Mouse (Mus musculus) lung, embryonic 16.5 days (tissue): ENCODE measurements around the gene Gpc5. TPM values are rescaled to one million over a fixed set of nuclear protein-coding genes. Genes with fewer than 3 reads are reported as not detected.

Experiments used
- ATAC-seq: fragments of 200-750 bp; cut with Nextera tagmentation; 2 replicates; pipeline ENCODE4 v1.8.0; 2017; ENCODE audit warnings: low read depth, mild to moderate bottlenecking, moderate library complexity
- H3K27ac ChIP-seq: fragments of 300-500 bp; sonication (generic); 2 replicates; pipeline ENCODE4 v1.5.1; 2014; ENCODE audit warnings: mild to moderate bottlenecking, control low read depth, low read length
- H3K27me3 ChIP-seq: fragments of 300-500 bp; sonication (generic); 2 replicates; pipeline ENCODE4 v1.6.1; 2014; ENCODE audit warnings: low read depth, low read length, mixed read lengths; ENCODE audit not compliant: control insufficient read depth, insufficient read depth
- H3K36me3 ChIP-seq: fragments of 300-500 bp; sonication (generic); 2 replicates; pipeline ENCODE4 v1.6.1; 2014; ENCODE audit warnings: low read length; ENCODE audit not compliant: control insufficient read depth, insufficient read depth
- H3K4me1 ChIP-seq: fragments of 300-500 bp; sonication (generic); replicated peaks from 2 replicates; pipeline ENCODE4 v1.6.1; 2014; ENCODE audit warnings: low read length, mixed read lengths; ENCODE audit not compliant: control insufficient read depth, insufficient read depth
- H3K4me2 ChIP-seq: fragments of 300-500 bp; sonication (generic); 2 replicates; pipeline ENCODE4 v1.6.1; 2014; ENCODE audit warnings: low read depth, low read length, control low read depth
- H3K4me3 ChIP-seq: fragments of 300-500 bp; sonication (generic); 2 replicates; pipeline ENCODE4 v1.5.1; 2014; ENCODE audit warnings: mild to moderate bottlenecking, low read length, control low read depth
- H3K9ac ChIP-seq: fragments of 300-500 bp; sonication (generic); 2 replicates; pipeline ENCODE4 v1.6.1; 2014; ENCODE audit warnings: low read length, control low read depth
- H3K9me3 ChIP-seq: fragments of 300-500 bp; sonication (generic); 2 replicates; pipeline ENCODE4 v1.6.1; 2016; ENCODE audit warnings: low read length; ENCODE audit not compliant: control insufficient read depth
- WGBS: fragments of 180-500 bp; shearing (Covaris S2); extraction: QIAGEN DNeasy Blood & Tissue Kit; methylation state at CpG from one replicate; pipeline ENCODE4 v1.1.7; 2014; 5-methylcytosine and 5-hydroxymethylcytosine counted together
- polyA plus RNA-seq: library from polyadenylated mRNA; unstranded; fragments of >200 nt; fragmentation: Nextera tagmentation; extraction: Ambion mirVana; gene quantifications from 2 replicates; pipeline ENCODE4 v1.2.1, GENCODE M21; 2015

Gpc5 gene
- polyA plus RNA-seq, 1 experiment from 2014 or later, result 0.11 TPM

GRCm38 (mm10) chr14:115391831-115392230 is 299.8 kb downstream of the Gpc5 start:
- Histone ChIP-seq H3K36me3 (no peaks in the 10 kb centered on the region), H3K4me2 (no peak overlapping the region), H3K9me3 (no peaks in the 10 kb centered on the region), H3K4me1 (no peaks in the 10 kb centered on the region), H3K27me3 (no peaks in the 10 kb centered on the region), H3K4me3 (no peak overlapping the region), H3K9ac (no peak overlapping the region), H3K27ac (no peak overlapping the region)
- WGBS, result 66% methylated on average over 3 of the region's 3 CpGs
- no peak for ATAC-seq

GRCm38 (mm10) chr14:115392894-115393524 is 301.0 kb downstream of the Gpc5 start:
- Histone ChIP-seq H3K9me3 (no peaks in the 10 kb centered on the region), H3K36me3 (no peaks in the 10 kb centered on the region), H3K27ac (no peak overlapping the region), H3K4me3 (no peak overlapping the region), H3K9ac (no peak overlapping the region), H3K4me2 (no peak overlapping the region), H3K27me3 (no peaks in the 10 kb centered on the region), H3K4me1 (no peaks in the 10 kb centered on the region)
- WGBS, result 45% methylated on average over 14 of the region's 14 CpGs
- no peak for ATAC-seq

DNA sequence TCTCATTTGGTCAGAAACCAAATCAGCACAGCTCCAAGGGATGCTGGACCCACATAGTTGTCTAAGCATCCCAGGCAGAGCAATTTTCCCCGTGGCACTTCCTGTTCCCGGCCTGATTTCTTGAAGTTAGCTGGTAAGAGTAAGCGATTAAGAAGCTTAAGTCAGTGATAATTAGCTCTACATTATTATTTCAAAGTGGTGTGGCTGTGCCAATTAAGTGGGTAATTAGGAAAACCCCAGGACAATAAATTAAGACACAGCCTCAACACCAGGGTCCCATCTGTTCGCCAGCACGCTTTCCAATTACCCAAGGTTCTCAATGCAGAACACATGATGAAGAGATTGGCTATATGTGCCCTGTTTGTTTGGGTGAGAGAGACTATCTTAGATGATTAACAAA is 314.6 kb downstream of the Gpc5 start:
- Histone ChIP-seq H3K4me2 (no peak overlapping the region), H3K9me3 (no peaks in the 10 kb centered on the region), H3K27me3 (no peaks in the 10 kb centered on the region), H3K4me1 (no peaks in the 10 kb centered on the region), H3K36me3 (no peaks in the 10 kb centered on the region), H3K4me3 (no peak overlapping the region), H3K9ac (no peak overlapping the region), H3K27ac (no peak overlapping the region)
- ATAC-seq, result no peak
- 59% methylated on average over 5 of the region's 5 CpGs for WGBS

GRCm38 (mm10) chr14:115407309-115407930 is 315.4 kb downstream of the Gpc5 start:
- H3K4me2 ChIP-seq, result no peak overlapping the region
- H3K9ac ChIP-seq, result no peak overlapping the region
- no peaks in the 10 kb centered on the region for H3K27me3 ChIP-seq
- H3K9me3 ChIP-seq, result no peaks in the 10 kb centered on the region
- H3K4me1 ChIP-seq, result no peaks in the 10 kb centered on the region
- no peaks in the 10 kb centered on the region for H3K36me3 ChIP-seq
- H3K27ac ChIP-seq, result no peak overlapping the region
- WGBS, result 33% methylated on average over 2 of the region's 2 CpGs
- no peak overlapping the region for H3K4me3 ChIP-seq
- no peak for ATAC-seq

- ATAC-seq, result no peak
- no peak overlapping the region for H3K4me3 ChIP-seq
- no peaks in the 10 kb centered on the region for H3K4me1 ChIP-seq
- no peak overlapping the region for H3K9ac ChIP-seq
- no peaks in the 10 kb centered on the region for H3K36me3 ChIP-seq
- H3K27ac ChIP-seq, result no peak overlapping the region
- no peaks in the 10 kb centered on the region for H3K9me3 ChIP-seq
- 86% methylated on average over 1 of the region's 1 CpGs for WGBS
- no peak overlapping the region for H3K4me2 ChIP-seq
- no peaks in the 10 kb centered on the region for H3K27me3 ChIP-seq
These were observed 318.9 kb downstream of the Gpc5 start for GRCm38 (mm10) chr14:115410881-115411280.

- Histone ChIP-seq H3K27ac (no peak overlapping the region), H3K27me3 (no peaks in the 10 kb centered on the region), H3K36me3 (no peaks in the 10 kb centered on the region), H3K4me3 (no peak overlapping the region), H3K9me3 (no peaks in the 10 kb centered on the region), H3K4me2 (no peak overlapping the region), H3K9ac (no peak overlapping the region), H3K4me1 (no peaks in the 10 kb centered on the region)
- ATAC-seq, result no peak
- WGBS, result 77% methylated on average over 6 of the region's 6 CpGs
These were observed 319.6 kb downstream of the Gpc5 start for GRCm38 (mm10) chr14:115411513-115412174.

DNA sequence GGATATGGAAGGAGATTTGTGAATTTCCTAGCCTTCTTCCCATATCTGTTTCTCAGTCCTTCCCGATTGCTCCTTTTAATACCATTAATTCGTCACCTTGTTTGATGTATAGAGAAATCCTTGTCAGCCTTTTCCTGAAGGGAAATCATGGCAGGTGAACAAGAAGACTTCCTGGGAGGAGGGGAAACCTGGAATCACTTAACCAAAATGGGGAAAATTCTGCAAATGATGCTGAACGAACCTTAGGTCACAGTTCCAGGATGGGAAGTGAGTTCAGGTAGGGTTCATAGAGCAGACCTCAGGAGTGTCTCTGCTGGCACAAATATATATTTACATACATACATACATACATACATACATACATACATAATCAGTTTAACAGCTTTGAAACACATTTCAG is 320.8 kb downstream of the Gpc5 start:
- H3K9me3 ChIP-seq, result no peaks in the 10 kb centered on the region
- H3K27ac ChIP-seq, result no peak overlapping the region
- H3K4me2 ChIP-seq, result no peak overlapping the region
- no peak overlapping the region for H3K9ac ChIP-seq
- H3K36me3 ChIP-seq, result no peaks in the 10 kb centered on the region
- H3K4me1 ChIP-seq, result no peaks in the 10 kb centered on the region
- ATAC-seq, result no peak
- no peaks in the 10 kb centered on the region for H3K27me3 ChIP-seq
- 74% methylated on average over 3 of the region's 3 CpGs for WGBS
- H3K4me3 ChIP-seq, result no peak overlapping the region

- no peaks in the 10 kb centered on the region for H3K9me3 ChIP-seq
- no peak overlapping the region for H3K4me3 ChIP-seq
- no peak overlapping the region for H3K9ac ChIP-seq
- H3K27me3 ChIP-seq, result no peaks in the 10 kb centered on the region
- no peaks in the 10 kb centered on the region for H3K4me1 ChIP-seq
- no peaks in the 10 kb centered on the region for H3K36me3 ChIP-seq
- H3K4me2 ChIP-seq, result no peak overlapping the region
- WGBS, result 80% methylated on average over 1 of the region's 1 CpGs
- ATAC-seq, result no peak
- no peak overlapping the region for H3K27ac ChIP-seq
These were observed 321.4 kb downstream of the Gpc5 start for GRCm38 (mm10) chr14:115413429-115413828.

- Histone ChIP-seq H3K36me3 (no peaks in the 10 kb centered on the region), H3K4me1 (no peaks in the 10 kb centered on the region), H3K4me2 (no peak overlapping the region), H3K9me3 (no peaks in the 10 kb centered on the region), H3K4me3 (no peak overlapping the region), H3K27me3 (no peaks in the 10 kb centered on the region), H3K9ac (no peak overlapping the region), H3K27ac (no peak overlapping the region)
- ATAC-seq, result no peak
- 71% methylated on average over 5 of the region's 5 CpGs for WGBS
These were observed 322.5 kb downstream of the Gpc5 start for GRCm38 (mm10) chr14:115414545-115414944.
